Mouse (Mus musculus) liver, adult 2 months (tissue): ENCODE results near the gene Exoc3l2. TPM values are rescaled to one million over a fixed set of nuclear protein-coding genes. Genes with fewer than 3 reads are reported as not detected.

Source experiments
- DNase-seq: peaks from one replicate; pipeline ENCODE4 v3.0.0-alpha.2; 2011; ENCODE audit warnings: low read depth, low spot score; ENCODE audit errors: extremely low read depth
- H3K27ac ChIP-seq: fragments of 200-500 bp; replicated peaks from 2 replicates; pipeline ENCODE4 v1.5.1; 2012; ENCODE audit warnings: low read depth, mild to moderate bottlenecking, control low read depth, inconsistent platforms, low read length; ENCODE audit not compliant: insufficient read depth
- H3K27me3 ChIP-seq: fragments of 200-500 bp; 2 replicates; pipeline ENCODE4 v1.6.1; 2012; ENCODE audit warnings: mild to moderate bottlenecking, moderate library complexity, low read length, inconsistent platforms; ENCODE audit not compliant: control insufficient read depth, insufficient read depth
- H3K36me3 ChIP-seq: fragments of 200-500 bp; 2 replicates; pipeline ENCODE4 v1.6.1; 2012; ENCODE audit warnings: low read length, inconsistent platforms; ENCODE audit not compliant: control insufficient read depth, insufficient read depth
- H3K4me1 ChIP-seq: fragments of 200-500 bp; 2 replicates; pipeline ENCODE4 v1.6.1; 2011; ENCODE audit warnings: low read length; ENCODE audit not compliant: control insufficient read depth, insufficient read depth
- H3K4me3 ChIP-seq: fragments of 200-500 bp; 2 replicates; pipeline ENCODE4 v1.5.1; 2011; ENCODE audit warnings: low read depth, mild to moderate bottlenecking, control low read depth, low read length, moderate library complexity; ENCODE audit not compliant: insufficient read depth
- H3K79me2 ChIP-seq: fragments of 200-500 bp; 2 replicates; pipeline ENCODE4 v1.6.1; 2012; ENCODE audit warnings: inconsistent platforms, mild to moderate bottlenecking, low read length, moderate library complexity; ENCODE audit not compliant: control insufficient read depth, insufficient read depth
- H3K9ac ChIP-seq: fragments of 200-500 bp; 2 replicates; pipeline ENCODE4 v1.6.1; 2012; ENCODE audit warnings: low read depth, mild to moderate bottlenecking, control low read depth, inconsistent platforms, low read length
- CTCF ChIP-seq: fragments of 200-500 bp; IDR thresholded peaks from 2 replicates; pipeline ENCODE4 v1.5.1; 2011; ENCODE audit warnings: low read depth, low read length, control low read depth
- POLR2A ChIP-seq: fragments of 200-500 bp; IDR thresholded peaks from 2 replicates; pipeline ENCODE4 v1.6.1; 2011; ENCODE audit warnings: low read length, control low read depth; ENCODE audit not compliant: insufficient read depth; ENCODE audit errors: extremely low read depth
- WGBS: fragments of 180-500 bp; shearing (Covaris S2); methylation state at CpG from one replicate; pipeline ENCODE4 v1.1.7; 2018; 5-methylcytosine and 5-hydroxymethylcytosine counted together
- polyA plus RNA-seq: library from polyadenylated mRNA; depleted of rRNA; stranded (reverse); fragments of >200 nt; gene quantifications from 2 replicates; pipeline ENCODE4 v1.2.3, GENCODE M21; 2012
- total RNA-seq: library from RNA; depleted of rRNA; stranded (reverse); fragments of >200 nt; gene quantifications from 2 replicates; pipeline ENCODE4 v1.2.3, GENCODE M21; 2014

Exoc3l2 gene
- total and polyA plus RNA-seq, 2 experiments, result 2.2 to 5.1 TPM

- peaks cover 21% of the 10 kb centered on the region for H3K27me3 ChIP-seq
- 70% methylated on average over 2 of the region's 2 CpGs for WGBS
- H3K79me2 ChIP-seq, result no peaks in the 10 kb centered on the region
- TF ChIP-seq CTCF (no peak; the same call in 1 of the 2 replicates), POLR2A (no peak)
- no peak overlapping the region for H3K9ac ChIP-seq
- H3K4me1 ChIP-seq, result peaks cover 7% of the 10 kb centered on the region; the same call in 1 of the 2 replicates
- no peaks in the 10 kb centered on the region for H3K36me3 ChIP-seq
- no peak overlapping the region for H3K27ac ChIP-seq
- H3K4me3 ChIP-seq, result no peak overlapping the region
- DNase-seq, result no peak
Measured at GRCm38 (mm10) chr7:19525105-19525481, 62.0 kb downstream of the Exoc3l2 start.

DNA sequence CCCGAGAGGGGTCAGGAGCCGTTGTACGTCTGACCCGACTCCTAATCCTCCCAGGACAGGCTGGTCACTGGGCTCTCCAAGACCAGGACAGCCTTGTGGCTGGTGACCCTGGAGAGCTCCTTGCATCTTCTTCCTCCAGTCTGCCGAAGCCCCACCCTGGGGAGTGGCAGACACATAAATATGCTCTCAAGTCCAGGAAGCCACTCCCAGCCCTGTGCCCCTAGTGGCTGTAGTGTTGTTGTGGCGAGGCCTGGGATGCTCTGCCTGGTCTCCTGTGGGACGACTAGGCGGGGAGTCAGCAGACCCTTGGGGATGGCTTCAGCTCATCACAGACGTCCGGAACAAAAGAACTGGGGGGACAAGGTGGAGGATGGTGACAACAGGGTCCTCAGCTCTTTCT lies 67.9 kb downstream of the Exoc3l2 start:
- peaks cover 2% of the 10 kb centered on the region; the same call in 1 of the 2 replicates for H3K79me2 ChIP-seq
- H3K4me1 ChIP-seq, result no peaks in the 10 kb centered on the region
- H3K36me3 ChIP-seq, result peaks cover 10% of the 10 kb centered on the region
- TF ChIP-seq POLR2A (no peak), CTCF (0 out of 2 replicates have a peak, but pooled peaks have one; percentile 3)
- no peaks in the 10 kb centered on the region for H3K27me3 ChIP-seq
- 91% methylated on average over 10 of the region's 10 CpGs for WGBS
- H3K4me3 ChIP-seq, result no peak overlapping the region
- DNase-seq, result no peak
- no peak overlapping the region for H3K9ac ChIP-seq
- H3K27ac ChIP-seq, result no peak overlapping the region

DNA sequence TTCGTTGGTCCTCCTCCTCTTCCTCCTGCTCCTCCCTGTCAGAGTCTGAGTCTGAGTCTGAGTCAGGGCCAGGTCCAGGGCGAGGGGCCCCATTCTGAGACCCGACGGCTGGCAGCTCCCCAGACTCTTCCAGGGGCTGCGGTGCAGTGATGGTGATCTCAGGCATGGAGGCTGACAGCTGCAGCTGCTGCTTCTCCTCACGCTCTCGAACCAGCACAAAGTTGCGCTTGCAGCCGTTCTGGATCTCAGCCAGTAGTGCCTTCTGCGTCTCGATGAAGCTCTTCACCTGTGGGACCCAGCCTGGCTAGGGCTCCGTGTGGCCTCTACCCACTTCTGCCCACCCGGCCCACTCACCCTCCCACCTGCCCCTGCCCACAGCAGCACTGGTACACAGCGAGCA lies 69.1 kb downstream of the Exoc3l2 start:
- H3K27ac ChIP-seq, result no peak overlapping the region
- no peak for TF ChIP-seq CTCF
- TF ChIP-seq POLR2A, result no peak
- no peaks in the 10 kb centered on the region for H3K4me1 ChIP-seq
- DNase-seq, result no peak
- no peaks in the 10 kb centered on the region for H3K27me3 ChIP-seq
- 91% methylated on average over 14 of the region's 14 CpGs for WGBS
- H3K36me3 ChIP-seq, result peaks cover 10% of the 10 kb centered on the region
- H3K9ac ChIP-seq, result no peak overlapping the region
- no peak overlapping the region for H3K4me3 ChIP-seq
- peaks cover 7% of the 10 kb centered on the region for H3K79me2 ChIP-seq

GRCm38 (mm10) chr7:19534676-19535075 lies 71.5 kb downstream of the Exoc3l2 start:
- peaks cover 10% of the 10 kb centered on the region for H3K36me3 ChIP-seq

DNA sequence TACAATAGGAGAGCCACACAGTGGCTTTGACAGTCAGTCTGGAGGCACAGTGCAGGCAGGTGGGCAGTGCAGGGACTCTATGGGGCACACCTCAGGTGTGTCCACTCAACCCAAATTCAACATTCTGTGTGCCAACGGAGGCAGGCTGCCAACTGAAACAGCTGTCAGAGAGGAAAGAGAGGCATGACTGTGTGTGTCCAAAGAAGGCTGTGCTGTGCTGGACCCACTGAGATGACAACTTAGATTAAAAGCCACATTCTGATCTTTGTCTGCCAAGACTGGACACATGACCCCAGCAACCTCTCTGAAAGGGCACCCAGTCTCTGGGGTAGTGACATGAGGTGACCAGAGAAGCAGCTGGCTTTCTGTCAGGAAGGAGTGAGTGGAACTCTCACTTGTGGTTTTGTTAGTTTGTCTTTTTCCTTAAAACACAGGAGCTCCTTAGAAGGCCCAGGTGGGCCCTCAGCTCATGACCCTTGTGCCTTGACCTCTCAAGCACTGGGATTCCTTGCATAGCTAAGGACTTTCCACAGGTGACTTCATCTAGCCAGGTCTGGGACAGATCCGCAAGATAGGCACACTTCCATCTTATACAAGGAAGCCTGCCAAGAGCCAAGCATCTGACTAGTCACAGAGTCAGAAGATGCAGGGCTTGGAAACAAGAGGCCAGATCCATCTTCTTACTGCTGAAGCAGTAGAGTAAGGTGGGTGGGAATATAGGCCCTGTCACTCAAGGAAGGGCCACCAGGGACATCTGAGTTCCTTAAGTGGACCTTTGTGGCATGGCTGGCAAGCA lies 77.8 kb downstream of the Exoc3l2 start:
- Histone ChIP-seq H3K27ac (no peak overlapping the region), H3K9ac (no peak overlapping the region), H3K79me2 (peaks cover 72% of the 10 kb centered on the region), H3K27me3 (no peaks in the 10 kb centered on the region), H3K36me3 (no peaks in the 10 kb centered on the region), H3K4me1 (peaks cover 6% of the 10 kb centered on the region), H3K4me3 (no peak overlapping the region)
- 31% methylated on average over 2 of the region's 2 CpGs for WGBS
- no peak for TF ChIP-seq POLR2A
- no peak for TF ChIP-seq CTCF
- peak; percentile 72 for DNase-seq

More at GRCm38 (mm10) chr7:19534676-19535075, 71.5 kb downstream of the Exoc3l2 start:
- H3K4me3 ChIP-seq, result no peak overlapping the region
- DNase-seq, result no peak
- WGBS, result 97% methylated on average over 10 of the region's 10 CpGs
- H3K79me2 ChIP-seq, result peaks cover 23% of the 10 kb centered on the region
- H3K9ac ChIP-seq, result no peak overlapping the region
- H3K27me3 ChIP-seq, result no peaks in the 10 kb centered on the region
- no peak overlapping the region for H3K27ac ChIP-seq
- no peaks in the 10 kb centered on the region for H3K4me1 ChIP-seq
- TF ChIP-seq POLR2A (no peak), CTCF (no peak)

- Histone ChIP-seq H3K36me3 (no peaks in the 10 kb centered on the region), H3K4me1 (peaks cover 12% of the 10 kb centered on the region), H3K27ac (no peak overlapping the region), H3K9ac (no peak overlapping the region), H3K4me3 (no peak overlapping the region), H3K27me3 (no peaks in the 10 kb centered on the region), H3K79me2 (peaks cover 72% of the 10 kb centered on the region)
- DNase-seq, result no peak
- 86% methylated on average over 7 of the region's 7 CpGs for WGBS
- TF ChIP-seq CTCF, result no peak
- TF ChIP-seq POLR2A, result no peak
Measured at GRCm38 (mm10) chr7:19541681-19542154, 78.6 kb downstream of the Exoc3l2 start.
